Mouse (Mus musculus) right cerebral cortex, adult 18-20 months (tissue): ENCODE data around the gene Ambra1.

Source experiments
- DNase-seq: peaks from one replicate; pipeline ENCODE4 v3.0.0; 2022; ENCODE audit warnings: mixed read lengths

The Ambra1 gene

GRCm38 (mm10) chr2:91739586-91739985, 9.7 kb downstream of the Ambra1 start:
- no peak for DNase-seq

GRCm38 (mm10) chr2:91744686-91745085, 14.8 kb downstream of the Ambra1 start:
- no peak for DNase-seq

- DNase-seq: no peak
Observed at GRCm38 (mm10) chr2:91749811-91750261, 19.9 kb downstream of the Ambra1 start.

- no peak for DNase-seq
Observed at GRCm38 (mm10) chr2:91771921-91772705, 42.2 kb downstream of the Ambra1 start.

- no peak for DNase-seq
Observed at GRCm38 (mm10) chr2:91773309-91773708, 43.4 kb downstream of the Ambra1 start.

GRCm38 (mm10) chr2:91779166-91779565, 49.2 kb downstream of the Ambra1 start:
- peak; percentile 40 for DNase-seq

GRCm38 (mm10) chr2:91791621-91792020, 61.7 kb downstream of the Ambra1 start:
- DNase-seq: peak; percentile 46

GRCm38 (mm10) chr2:91792346-91792745, 62.4 kb downstream of the Ambra1 start:
- no peak for DNase-seq

GRCm38 (mm10) chr2:91794466-91794865, 64.5 kb downstream of the Ambra1 start:
- no peak for DNase-seq

GRCm38 (mm10) chr2:91795091-91795490, 65.2 kb downstream of the Ambra1 start:
- DNase-seq: no peak

- DNase-seq: no peak
Observed at GRCm38 (mm10) chr2:91811433-91811832, 81.5 kb downstream of the Ambra1 start.

GRCm38 (mm10) chr2:91816741-91817140, 86.8 kb downstream of the Ambra1 start:
- no peak for DNase-seq

GRCm38 (mm10) chr2:91832227-91832626, 102.3 kb downstream of the Ambra1 start:
- no peak for DNase-seq

GRCm38 (mm10) chr2:91834272-91834671, 104.3 kb downstream of the Ambra1 start:
- DNase-seq: no peak

- no peak for DNase-seq
Observed at GRCm38 (mm10) chr2:91835031-91835430, 105.1 kb downstream of the Ambra1 start.

GRCm38 (mm10) chr2:91835631-91836030, 105.7 kb downstream of the Ambra1 start:
- no peak for DNase-seq

- DNase-seq: peak; percentile 61
Observed at GRCm38 (mm10) chr2:91844085-91844484, 114.2 kb downstream of the Ambra1 start.

GRCm38 (mm10) chr2:91852446-91853191, 122.7 kb downstream of the Ambra1 start:
- DNase-seq: no peak

- no peak for DNase-seq
Observed at GRCm38 (mm10) chr2:91854575-91854974, 124.6 kb downstream of the Ambra1 start.

GRCm38 (mm10) chr2:91856958-91857357, 127.0 kb downstream of the Ambra1 start:
- no peak for DNase-seq

- DNase-seq: peak; percentile 21
Observed at GRCm38 (mm10) chr2:91859423-91859822, 129.5 kb downstream of the Ambra1 start.

- peak; percentile 44 for DNase-seq
Observed at GRCm38 (mm10) chr2:91870754-91871153, 140.8 kb downstream of the Ambra1 start.

- DNase-seq: no peak
Observed at GRCm38 (mm10) chr2:91871225-91871624, 141.3 kb downstream of the Ambra1 start.

GRCm38 (mm10) chr2:91872658-91873057, 142.7 kb downstream of the Ambra1 start:
- DNase-seq: no peak
